Mouse (Mus musculus) forebrain, embryonic 15.5 days (tissue): Measurements from ENCODE around the gene Runx2. TPM values are rescaled to one million over a fixed set of nuclear protein-coding genes. Genes with fewer than 3 reads are reported as not detected.

ENCODE experiments used
- ATAC-seq: fragments of 200-750 bp; cut with Nextera tagmentation; replicated peaks from 2 replicates; pipeline ENCODE4 v1.8.0; 2017; ENCODE audit warnings: mild to moderate bottlenecking, moderate TSS enrichment, moderate library complexity
- H3K27ac ChIP-seq: fragments of 300-500 bp; sonication (generic); replicated peaks from 2 replicates; pipeline ENCODE4 v1.5.1; 2015; ENCODE audit warnings: mild to moderate bottlenecking, inconsistent platforms
- H3K27me3 ChIP-seq: fragments of 300-500 bp; sonication (generic); 2 replicates; pipeline ENCODE4 v1.6.1; 2015; ENCODE audit warnings: inconsistent platforms
- H3K36me3 ChIP-seq: fragments of 300-500 bp; sonication (generic); 2 replicates; pipeline ENCODE4 v1.6.1; 2015; ENCODE audit warnings: mild to moderate bottlenecking, inconsistent platforms
- H3K4me1 ChIP-seq: fragments of 300-500 bp; sonication (generic); 2 replicates; pipeline ENCODE4 v1.6.1; 2015; ENCODE audit warnings: inconsistent platforms
- H3K4me2 ChIP-seq: fragments of 300-500 bp; sonication (generic); replicated peaks from 2 replicates; pipeline ENCODE4 v1.6.1; 2015; ENCODE audit warnings: mild to moderate bottlenecking, inconsistent platforms
- H3K4me3 ChIP-seq: fragments of 300-500 bp; sonication (generic); 2 replicates; pipeline ENCODE4 v1.5.1; 2015; ENCODE audit warnings: mild to moderate bottlenecking, inconsistent platforms
- H3K9ac ChIP-seq: fragments of 300-500 bp; sonication (generic); replicated peaks from 2 replicates; pipeline ENCODE4 v1.6.1; 2015; ENCODE audit warnings: mild to moderate bottlenecking, inconsistent platforms
- H3K9me3 ChIP-seq: fragments of 300-500 bp; sonication (generic); 2 replicates; pipeline ENCODE4 v1.6.1; 2016; ENCODE audit warnings: inconsistent platforms
- WGBS: fragments of 180-500 bp; shearing (Covaris S2); methylation state at CpG from one replicate; pipeline ENCODE4 v1.1.7; 2015; ENCODE audit warnings: mixed read lengths; 5-methylcytosine and 5-hydroxymethylcytosine counted together
- polyA plus RNA-seq: library from polyadenylated mRNA; unstranded; fragments of >200 nt; fragmentation: Nextera tagmentation; extraction: Ambion mirVana; gene quantifications from 2 replicates; pipeline ENCODE4 v1.2.1, GENCODE M21; 2015

Gene Runx2
- polyA plus RNA-seq, 1 experiment from 2014 or later: 0.31 TPM

- WGBS: 34% methylated on average over 6 of the region's 6 CpGs
- Histone ChIP-seq H3K27ac (no peak overlapping the region), H3K27me3 (no peaks in the 10 kb centered on the region), H3K9me3 (no peaks in the 10 kb centered on the region), H3K9ac (no peak overlapping the region), H3K4me1 (peaks cover 15% of the 10 kb centered on the region), H3K36me3 (no peaks in the 10 kb centered on the region), H3K4me2 (no peak overlapping the region), H3K4me3 (no peak overlapping the region)
- no peak for ATAC-seq
Measured at GRCm38 (mm10) chr17:44610828-44611227, 203.8 kb downstream of the Runx2 start.

GRCm38 (mm10) chr17:44609897-44610641 lies 204.5 kb downstream of the Runx2 start:
- H3K9me3 ChIP-seq: no peaks in the 10 kb centered on the region
- H3K9ac ChIP-seq: no peak overlapping the region
- ATAC-seq: no peak
- no peak overlapping the region for H3K27ac ChIP-seq
- peaks cover 15% of the 10 kb centered on the region for H3K4me1 ChIP-seq
- H3K27me3 ChIP-seq: no peaks in the 10 kb centered on the region
- no peak overlapping the region for H3K4me3 ChIP-seq
- WGBS: 73% methylated on average over 4 of the region's 5 CpGs
- H3K4me2 ChIP-seq: no peak overlapping the region
- no peaks in the 10 kb centered on the region for H3K36me3 ChIP-seq

DNA sequence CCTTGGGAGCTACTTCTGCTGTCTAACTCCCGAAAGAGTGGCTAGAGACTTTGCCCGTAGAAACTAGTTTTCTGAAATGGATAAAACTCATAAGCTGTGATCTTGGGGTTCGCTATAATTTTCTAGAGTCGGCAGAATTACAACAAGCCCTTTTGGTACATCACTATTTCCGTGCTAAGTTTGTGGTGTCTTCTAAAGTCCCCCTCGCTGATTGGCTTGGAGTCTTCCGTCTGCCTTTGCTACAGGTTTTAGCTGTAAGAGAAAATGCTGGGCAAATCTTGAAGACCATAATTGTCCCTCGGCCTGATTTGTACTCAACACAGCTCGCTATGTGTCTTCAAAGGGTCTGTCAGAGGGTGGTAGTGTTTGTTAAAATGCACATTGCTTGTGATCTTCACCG lies 205.2 kb downstream of the Runx2 start:
- Histone ChIP-seq H3K27me3 (no peaks in the 10 kb centered on the region), H3K36me3 (no peaks in the 10 kb centered on the region), H3K4me3 (no peak overlapping the region), H3K27ac (no peak overlapping the region), H3K4me1 (peaks cover 13% of the 10 kb centered on the region), H3K9me3 (no peaks in the 10 kb centered on the region), H3K9ac (no peak overlapping the region), H3K4me2 (no peak overlapping the region)
- ATAC-seq: no peak
- 84% methylated on average over 10 of the region's 10 CpGs for WGBS

GRCm38 (mm10) chr17:44608907-44609306 lies 205.7 kb downstream of the Runx2 start:
- Histone ChIP-seq H3K4me1 (peaks cover 8% of the 10 kb centered on the region), H3K36me3 (no peaks in the 10 kb centered on the region), H3K4me3 (no peak overlapping the region), H3K27me3 (no peaks in the 10 kb centered on the region), H3K9me3 (no peaks in the 10 kb centered on the region), H3K27ac (no peak overlapping the region), H3K4me2 (no peak overlapping the region), H3K9ac (no peak overlapping the region)
- no peak for ATAC-seq
- 86% methylated on average over 4 of the region's 4 CpGs for WGBS

GRCm38 (mm10) chr17:44607383-44607782 lies 207.2 kb downstream of the Runx2 start:
- no peak overlapping the region for H3K4me2 ChIP-seq
- no peaks in the 10 kb centered on the region for H3K36me3 ChIP-seq
- H3K4me1 ChIP-seq: no peaks in the 10 kb centered on the region
- 95% methylated on average over 8 of the region's 8 CpGs for WGBS
- no peak overlapping the region for H3K9ac ChIP-seq
- H3K4me3 ChIP-seq: no peak overlapping the region
- H3K27ac ChIP-seq: no peak overlapping the region
- ATAC-seq: no peak
- no peaks in the 10 kb centered on the region for H3K27me3 ChIP-seq
- no peaks in the 10 kb centered on the region for H3K9me3 ChIP-seq

- H3K4me2 ChIP-seq: no peak overlapping the region
- no peak overlapping the region for H3K27ac ChIP-seq
- no peak overlapping the region for H3K4me3 ChIP-seq
- H3K9ac ChIP-seq: no peak overlapping the region
- 93% methylated on average over 7 of the region's 7 CpGs for WGBS
- no peaks in the 10 kb centered on the region for H3K4me1 ChIP-seq
- no peak for ATAC-seq
- H3K9me3 ChIP-seq: no peaks in the 10 kb centered on the region
- H3K27me3 ChIP-seq: no peaks in the 10 kb centered on the region
- H3K36me3 ChIP-seq: no peaks in the 10 kb centered on the region
Measured at GRCm38 (mm10) chr17:44606245-44606644, 208.4 kb downstream of the Runx2 start.

- Histone ChIP-seq H3K4me2 (no peak overlapping the region), H3K4me3 (no peak overlapping the region), H3K9ac (no peak overlapping the region), H3K9me3 (no peaks in the 10 kb centered on the region), H3K27ac (no peak overlapping the region), H3K36me3 (no peaks in the 10 kb centered on the region), H3K27me3 (no peaks in the 10 kb centered on the region), H3K4me1 (no peaks in the 10 kb centered on the region)
- no peak for ATAC-seq
- 96% methylated on average over 3 of the region's 3 CpGs for WGBS
Measured at GRCm38 (mm10) chr17:44605749-44606148, 208.8 kb downstream of the Runx2 start.

DNA sequence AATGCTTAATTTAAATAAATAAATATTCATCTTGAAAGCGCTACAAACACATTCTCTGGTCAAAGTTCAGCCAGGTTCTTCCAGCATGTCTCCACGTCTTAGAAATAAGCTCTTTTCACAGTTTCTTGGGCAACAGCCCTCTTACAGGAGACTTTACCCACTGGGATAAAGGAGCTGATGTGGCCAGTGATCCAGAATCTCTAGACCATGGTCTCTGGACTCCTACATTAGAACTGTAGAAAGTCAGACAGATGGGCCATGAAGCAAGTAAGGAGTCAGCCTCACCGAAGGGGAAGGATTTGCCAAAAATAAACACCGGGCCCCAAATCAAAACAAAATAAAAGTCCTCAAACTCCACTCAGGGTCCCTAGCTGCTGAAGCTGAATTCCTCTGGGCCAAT lies 211.4 kb downstream of the Runx2 start:
- Histone ChIP-seq H3K4me1 (peaks cover under 1% of the 10 kb centered on the region; the same call in 1 of the 2 replicates), H3K4me2 (no peak overlapping the region), H3K9me3 (no peaks in the 10 kb centered on the region), H3K9ac (no peak overlapping the region), H3K27me3 (no peaks in the 10 kb centered on the region), H3K27ac (no peak overlapping the region), H3K36me3 (no peaks in the 10 kb centered on the region), H3K4me3 (no peak overlapping the region)
- WGBS: 79% methylated on average over 4 of the region's 4 CpGs
- no peak for ATAC-seq

DNA sequence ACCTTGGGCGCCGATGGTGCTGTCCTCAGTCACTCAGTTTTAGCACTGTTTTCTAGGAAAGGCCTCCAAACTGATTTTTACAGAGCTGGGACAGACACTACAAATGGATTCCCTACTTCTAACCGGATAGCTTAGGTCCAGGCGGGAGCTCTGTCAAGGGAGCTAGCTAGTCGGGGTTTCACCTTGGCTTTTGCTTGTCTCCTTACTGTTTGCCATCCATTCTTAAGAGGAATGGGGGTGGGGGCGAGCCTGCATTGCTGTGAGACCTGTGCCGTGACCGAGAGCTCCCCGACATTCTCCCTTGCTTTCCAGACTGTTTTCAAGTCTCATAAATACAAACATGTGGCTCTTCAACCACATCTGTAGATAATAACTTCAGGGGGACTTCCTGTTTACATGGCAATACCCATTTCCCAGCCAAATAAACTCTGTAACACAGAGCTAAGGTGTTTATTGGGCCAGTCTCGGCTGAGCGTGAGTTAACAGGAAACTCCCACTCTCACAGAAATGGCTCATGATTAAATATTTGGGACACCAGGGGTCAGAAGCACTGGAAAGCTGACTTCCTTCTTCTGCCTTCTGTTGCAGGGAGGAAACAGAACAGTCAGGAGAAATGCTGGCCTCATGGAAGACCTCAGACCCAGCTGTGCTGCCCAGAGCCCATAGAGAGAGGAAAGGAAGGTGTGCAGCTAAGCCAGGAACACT lies 213.1 kb downstream of the Runx2 start:
- Histone ChIP-seq H3K36me3 (no peaks in the 10 kb centered on the region), H3K9ac (no peak overlapping the region), H3K27me3 (no peaks in the 10 kb centered on the region), H3K4me1 (peaks cover 7% of the 10 kb centered on the region; the same call in 1 of the 2 replicates), H3K27ac (no peak overlapping the region), H3K4me3 (no peak overlapping the region), H3K4me2 (no peak overlapping the region), H3K9me3 (no peaks in the 10 kb centered on the region)
- WGBS: 89% methylated on average over 11 of the region's 11 CpGs
- ATAC-seq: no peak

- H3K36me3 ChIP-seq: no peaks in the 10 kb centered on the region
- H3K4me2 ChIP-seq: no peak overlapping the region
- no peaks in the 10 kb centered on the region for H3K27me3 ChIP-seq
- no peak overlapping the region for H3K4me3 ChIP-seq
- no peaks in the 10 kb centered on the region for H3K9me3 ChIP-seq
- no peak overlapping the region for H3K9ac ChIP-seq
- H3K4me1 ChIP-seq: peaks cover 7% of the 10 kb centered on the region; the same call in 1 of the 2 replicates
- no peak overlapping the region for H3K27ac ChIP-seq
- WGBS: 80% methylated on average over 1 of the region's 1 CpGs
- no peak for ATAC-seq
Measured at GRCm38 (mm10) chr17:44599856-44600255, 214.7 kb downstream of the Runx2 start.

GRCm38 (mm10) chr17:44599132-44599531 lies 215.5 kb downstream of the Runx2 start:
- 94% methylated on average over 2 of the region's 2 CpGs for WGBS
- no peaks in the 10 kb centered on the region for H3K27me3 ChIP-seq
- peaks cover 7% of the 10 kb centered on the region; the same call in 1 of the 2 replicates for H3K4me1 ChIP-seq
- no peak overlapping the region for H3K27ac ChIP-seq
- H3K4me2 ChIP-seq: no peak overlapping the region
- H3K4me3 ChIP-seq: no peak overlapping the region
- no peak overlapping the region for H3K9ac ChIP-seq
- ATAC-seq: no peak
- H3K36me3 ChIP-seq: no peaks in the 10 kb centered on the region
- no peaks in the 10 kb centered on the region for H3K9me3 ChIP-seq

- no peak overlapping the region for H3K4me3 ChIP-seq
- H3K36me3 ChIP-seq: no peaks in the 10 kb centered on the region
- no peak overlapping the region for H3K9ac ChIP-seq
- no peaks in the 10 kb centered on the region for H3K27me3 ChIP-seq
- peaks cover 7% of the 10 kb centered on the region; the same call in 1 of the 2 replicates for H3K4me1 ChIP-seq
- no peak overlapping the region for H3K4me2 ChIP-seq
- 54% methylated on average over 8 of the region's 8 CpGs for WGBS
- no peak for ATAC-seq
- no peaks in the 10 kb centered on the region for H3K9me3 ChIP-seq
- H3K27ac ChIP-seq: no peak overlapping the region
Measured at GRCm38 (mm10) chr17:44597918-44598504, 216.6 kb downstream of the Runx2 start.
